Mouse (Mus musculus): ENCODE results near the gene Gm20807.
"Not testable (repeated sequence)": the region's sequence is repeated elsewhere in the genome, so short reads cannot be mapped to it uniquely, and the experiment has no call there.

Gene Gm20807

GRCm38 (mm10) chrY:13042591-13042990 lies at the start of gene Gm20807:
Gene Gm20807 (plus strand): TSS chrY:13042891.
- in situ Hi-C loops (cut with MboI; ENCODE audit: unreplicated experiment in 2 of 2) = not testable (repeated sequence)

Measured in v-Abl transformed pro-B cells (cell line).